Mouse (Mus musculus) neural tube, embryonic 12.5 days (tissue): Measurements from ENCODE around the gene Abcc12. TPM values are rescaled to one million over a fixed set of nuclear protein-coding genes. Genes with fewer than 3 reads are reported as not detected.

Experiments used
- ATAC-seq: fragments of 200-750 bp; cut with Nextera tagmentation; 2 replicates; pipeline ENCODE4 v1.8.0; 2017; ENCODE audit warnings: low read depth, mild to moderate bottlenecking, moderate TSS enrichment, moderate library complexity; ENCODE audit not compliant: low FRiP score
- H3K27ac ChIP-seq: fragments of 300-500 bp; sonication (generic); 2 replicates; pipeline ENCODE4 v1.5.1; 2016
- H3K27me3 ChIP-seq: fragments of 300-500 bp; sonication (generic); replicated peaks from 2 replicates; pipeline ENCODE4 v1.6.1; 2016; ENCODE audit warnings: mild to moderate bottlenecking
- H3K36me3 ChIP-seq: fragments of 300-500 bp; sonication (generic); 2 replicates; pipeline ENCODE4 v1.6.1; 2016; ENCODE audit warnings: mild to moderate bottlenecking
- H3K4me1 ChIP-seq: fragments of 300-500 bp; sonication (generic); 2 replicates; pipeline ENCODE4 v1.6.1; 2016
- H3K4me2 ChIP-seq: fragments of 300-500 bp; sonication (generic); replicated peaks from 2 replicates; pipeline ENCODE4 v1.6.1; 2016; ENCODE audit warnings: mild to moderate bottlenecking
- H3K4me3 ChIP-seq: fragments of 300-500 bp; sonication (generic); 2 replicates; pipeline ENCODE4 v1.5.1; 2016
- H3K9ac ChIP-seq: fragments of 300-500 bp; sonication (generic); 2 replicates; pipeline ENCODE4 v1.6.1; 2016; ENCODE audit warnings: mild to moderate bottlenecking
- H3K9me3 ChIP-seq: fragments of 300-500 bp; sonication (generic); 2 replicates; pipeline ENCODE4 v1.6.1; 2016; ENCODE audit warnings: mild to moderate bottlenecking
- WGBS: fragments of 180-500 bp; shearing (Covaris S2); methylation state at CpG from one replicate; pipeline ENCODE4 v1.1.7; 2016; 5-methylcytosine and 5-hydroxymethylcytosine counted together
- polyA plus RNA-seq: library from polyadenylated mRNA; unstranded; fragments of >200 nt; fragmentation: Nextera tagmentation; extraction: Ambion mirVana; gene quantifications from 2 replicates; pipeline ENCODE4 v1.2.1, GENCODE M21; 2016

Abcc12 gene
- polyA plus RNA-seq, 1 experiment from 2014 or later, result not detected

GRCm38 (mm10) chr8:86563674-86564073, 16.8 kb downstream of the Abcc12 start:
- Histone ChIP-seq H3K9ac (no peak overlapping the region), H3K4me2 (no peak overlapping the region), H3K36me3 (no peaks in the 10 kb centered on the region), H3K27ac (no peak overlapping the region), H3K4me3 (no peak overlapping the region), H3K27me3 (no peaks in the 10 kb centered on the region), H3K9me3 (no peaks in the 10 kb centered on the region), H3K4me1 (no peaks in the 10 kb centered on the region)
- WGBS, result 88% methylated on average over 9 of the region's 9 CpGs
- no peak for ATAC-seq

- ATAC-seq, result no peak
- H3K9ac ChIP-seq, result no peak overlapping the region
- WGBS, result 66% methylated on average over 1 of the region's 1 CpGs
- H3K27me3 ChIP-seq, result no peaks in the 10 kb centered on the region
- no peaks in the 10 kb centered on the region for H3K36me3 ChIP-seq
- H3K4me3 ChIP-seq, result no peak overlapping the region
- no peaks in the 10 kb centered on the region for H3K9me3 ChIP-seq
- no peak overlapping the region for H3K27ac ChIP-seq
- H3K4me1 ChIP-seq, result no peaks in the 10 kb centered on the region
- no peak overlapping the region for H3K4me2 ChIP-seq
Observed at GRCm38 (mm10) chr8:86561737-86562136, 18.7 kb downstream of the Abcc12 start.

GRCm38 (mm10) chr8:86560688-86561065, 19.8 kb downstream of the Abcc12 start:
- H3K36me3 ChIP-seq, result no peaks in the 10 kb centered on the region
- ATAC-seq, result no peak
- no peak overlapping the region for H3K9ac ChIP-seq
- 87% methylated on average over 10 of the region's 10 CpGs for WGBS
- H3K9me3 ChIP-seq, result no peaks in the 10 kb centered on the region
- H3K27me3 ChIP-seq, result no peaks in the 10 kb centered on the region
- no peak overlapping the region for H3K4me2 ChIP-seq
- H3K4me1 ChIP-seq, result no peaks in the 10 kb centered on the region
- H3K27ac ChIP-seq, result no peak overlapping the region
- no peak overlapping the region for H3K4me3 ChIP-seq

DNA sequence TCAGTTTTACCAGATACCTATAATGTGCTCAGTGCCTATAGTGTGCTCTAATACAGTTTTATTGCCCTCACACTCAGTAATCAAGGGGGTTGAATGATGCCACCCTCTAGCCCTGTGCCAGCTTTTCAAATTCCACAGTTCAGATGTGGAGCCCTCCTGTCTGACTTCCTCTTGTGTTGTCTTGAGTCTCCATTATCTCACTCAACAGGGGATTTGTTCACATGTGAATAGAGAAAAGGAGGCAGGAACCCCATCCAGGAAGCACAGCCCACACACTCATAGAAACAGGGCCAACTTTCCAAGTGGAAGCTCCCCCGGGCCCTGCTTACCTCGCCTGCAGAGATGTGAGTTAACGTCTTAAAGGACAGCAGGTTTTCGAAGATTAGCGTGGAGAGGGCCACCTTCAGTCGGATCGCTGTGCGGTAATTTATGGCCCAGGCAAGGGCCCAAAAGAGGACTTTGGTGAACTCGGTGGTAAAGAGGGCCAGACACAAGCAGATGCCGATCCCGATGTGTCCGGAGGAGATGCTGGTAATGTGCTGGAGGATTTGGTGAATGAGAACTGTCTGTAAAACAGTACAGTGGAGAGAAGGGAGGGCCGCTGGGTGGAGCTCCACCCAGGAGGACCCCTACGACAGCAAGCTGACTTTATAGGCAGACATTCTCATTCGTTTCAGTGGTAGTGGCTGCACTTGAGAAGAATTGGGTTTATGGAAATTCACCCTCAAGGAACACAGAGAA, 20.4 kb downstream of the Abcc12 start:
- no peak for ATAC-seq
- WGBS, result 77% methylated on average over 15 of the region's 15 CpGs

GRCm38 (mm10) chr8:86557186-86558045, 23.1 kb downstream of the Abcc12 start:
- Histone ChIP-seq H3K27ac (no peak overlapping the region), H3K4me1 (no peaks in the 10 kb centered on the region), H3K9ac (no peak overlapping the region), H3K36me3 (no peaks in the 10 kb centered on the region), H3K9me3 (no peaks in the 10 kb centered on the region), H3K27me3 (no peaks in the 10 kb centered on the region), H3K4me3 (no peak overlapping the region), H3K4me2 (no peak overlapping the region)
- no peak for ATAC-seq
- WGBS, result 85% methylated on average over 15 of the region's 15 CpGs

More for the DNA sequence above, 20.4 kb downstream of the Abcc12 start:
- Histone ChIP-seq H3K4me3 (no peak overlapping the region), H3K27me3 (no peaks in the 10 kb centered on the region), H3K36me3 (no peaks in the 10 kb centered on the region), H3K4me2 (no peak overlapping the region), H3K9me3 (no peaks in the 10 kb centered on the region), H3K4me1 (no peaks in the 10 kb centered on the region), H3K9ac (no peak overlapping the region), H3K27ac (no peak overlapping the region)

- no peak overlapping the region for H3K4me2 ChIP-seq
- no peak overlapping the region for H3K9ac ChIP-seq
- no peak for ATAC-seq
- no peaks in the 10 kb centered on the region for H3K27me3 ChIP-seq
- H3K27ac ChIP-seq, result no peak overlapping the region
- no peaks in the 10 kb centered on the region for H3K9me3 ChIP-seq
- no peak overlapping the region for H3K4me3 ChIP-seq
- no peaks in the 10 kb centered on the region for H3K4me1 ChIP-seq
- H3K36me3 ChIP-seq, result no peaks in the 10 kb centered on the region
- WGBS, result 79% methylated on average over 2 of the region's 2 CpGs
Observed at GRCm38 (mm10) chr8:86555564-86555963, 24.9 kb downstream of the Abcc12 start.

GRCm38 (mm10) chr8:86554220-86554891, 26.1 kb downstream of the Abcc12 start:
- Histone ChIP-seq H3K4me2 (no peak overlapping the region), H3K27me3 (no peaks in the 10 kb centered on the region), H3K4me1 (no peaks in the 10 kb centered on the region), H3K4me3 (no peak overlapping the region), H3K36me3 (no peaks in the 10 kb centered on the region), H3K27ac (no peak overlapping the region), H3K9me3 (no peaks in the 10 kb centered on the region), H3K9ac (no peak overlapping the region)
- ATAC-seq, result no peak
- whole genome bisulfite sequencing, result 82% methylated on average over 12 of the region's 12 CpGs

DNA sequence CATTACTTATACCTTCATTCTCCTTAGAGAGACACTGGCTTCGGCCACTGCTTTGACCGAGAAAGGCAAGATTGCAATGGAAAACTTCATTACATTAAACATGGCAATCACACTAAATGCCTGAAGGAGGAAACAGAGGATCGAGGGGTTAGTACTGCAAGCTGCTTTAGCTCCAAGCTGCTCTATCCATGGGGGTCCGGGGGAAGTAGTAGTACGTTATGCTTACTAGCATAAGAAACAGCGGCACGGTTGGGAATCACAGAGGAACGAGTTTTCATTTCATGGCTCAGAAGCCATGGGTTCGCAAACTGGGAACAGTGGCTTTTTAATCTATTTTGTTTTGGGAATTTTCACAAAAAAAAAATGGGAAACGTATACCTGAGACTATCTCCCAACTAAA, 30.0 kb downstream of the Abcc12 start:
- Histone ChIP-seq H3K4me1 (no peaks in the 10 kb centered on the region), H3K27me3 (no peaks in the 10 kb centered on the region)
- 88% methylated on average over 10 of the region's 10 CpGs for WGBS

GRCm38 (mm10) chr8:86546001-86546400, 34.5 kb downstream of the Abcc12 start:
- Histone ChIP-seq H3K4me2 (no peak overlapping the region), H3K9ac (no peak overlapping the region), H3K27ac (no peak overlapping the region), H3K4me3 (no peak overlapping the region), H3K36me3 (no peaks in the 10 kb centered on the region), H3K4me1 (no peaks in the 10 kb centered on the region), H3K9me3 (no peaks in the 10 kb centered on the region), H3K27me3 (no peaks in the 10 kb centered on the region)
- WGBS, result 91% methylated on average over 1 of the region's 1 CpGs
- no peak for ATAC-seq

More for the DNA sequence above, 30.0 kb downstream of the Abcc12 start:
- H3K36me3 ChIP-seq, result no peaks in the 10 kb centered on the region
- no peak for ATAC-seq
- H3K27ac ChIP-seq, result no peak overlapping the region
- H3K4me3 ChIP-seq, result no peak overlapping the region
- no peaks in the 10 kb centered on the region for H3K9me3 ChIP-seq
- no peak overlapping the region for H3K4me2 ChIP-seq
- H3K9ac ChIP-seq, result no peak overlapping the region

DNA sequence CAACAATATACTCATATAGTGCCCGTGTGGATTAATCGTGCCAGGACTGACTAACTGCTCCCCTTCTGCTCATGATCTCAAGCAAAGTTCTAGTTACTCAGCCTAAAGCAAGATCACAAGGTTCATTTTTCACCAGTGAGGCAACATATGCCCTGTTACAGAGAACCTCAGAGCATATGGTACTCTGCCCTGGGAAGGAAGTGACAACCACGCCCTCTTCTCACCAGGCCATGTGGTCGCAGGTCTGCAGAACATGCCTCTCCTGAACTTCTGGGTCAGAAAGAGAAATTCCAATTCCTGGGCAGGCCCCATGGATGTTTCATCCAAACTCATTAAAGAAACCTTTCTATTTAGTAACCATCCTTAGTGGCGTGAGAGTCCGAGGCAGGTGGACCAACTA, 39.6 kb downstream of the Abcc12 start:
- 92% methylated on average over 6 of the region's 6 CpGs for whole genome bisulfite sequencing
- H3K27ac ChIP-seq, result no peak overlapping the region
- no peaks in the 10 kb centered on the region for H3K9me3 ChIP-seq
- no peaks in the 10 kb centered on the region for H3K36me3 ChIP-seq
- peaks cover 3% of the 10 kb centered on the region; the same call in 1 of the 2 replicates for H3K4me1 ChIP-seq
- no peak overlapping the region for H3K4me2 ChIP-seq
- H3K9ac ChIP-seq, result no peak overlapping the region
- no peaks in the 10 kb centered on the region for H3K27me3 ChIP-seq
- no peak for ATAC-seq
- no peak overlapping the region for H3K4me3 ChIP-seq

DNA sequence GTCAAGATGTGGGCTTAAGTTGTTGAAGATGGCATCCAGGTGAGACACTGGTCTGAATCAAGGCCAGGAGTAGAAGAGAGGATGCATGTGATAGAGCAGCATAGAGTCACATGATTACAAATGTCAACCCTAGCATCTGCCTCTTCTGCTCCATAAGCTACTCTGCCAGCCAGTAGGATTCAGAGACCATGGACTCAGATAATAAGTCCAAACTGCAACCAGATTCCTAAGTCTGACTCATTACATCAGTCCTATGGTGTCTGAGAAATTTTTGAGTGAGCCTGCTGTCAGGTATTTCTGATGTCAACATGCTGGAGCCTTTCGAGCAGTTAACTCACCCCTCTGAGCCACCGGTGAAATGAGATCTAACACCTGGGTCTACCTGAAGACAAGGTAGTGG, 40.1 kb downstream of the Abcc12 start:
- WGBS, result 89% methylated on average over 2 of the region's 2 CpGs

GRCm38 (mm10) chr8:86536663-86536987, 43.9 kb downstream of the Abcc12 start:
- H3K27ac ChIP-seq, result no peak overlapping the region
- WGBS, result 78% methylated on average over 3 of the region's 3 CpGs
- H3K4me3 ChIP-seq, result no peak overlapping the region
- H3K4me1 ChIP-seq, result peaks cover 3% of the 10 kb centered on the region; the same call in 1 of the 2 replicates
- no peaks in the 10 kb centered on the region for H3K36me3 ChIP-seq
- no peak overlapping the region for H3K4me2 ChIP-seq
- 0 out of 2 replicates have a peak, but pooled peaks have one; percentile 7 for ATAC-seq
- H3K9me3 ChIP-seq, result no peaks in the 10 kb centered on the region
- no peak overlapping the region for H3K9ac ChIP-seq
- H3K27me3 ChIP-seq, result no peaks in the 10 kb centered on the region

More for the DNA sequence above, 40.1 kb downstream of the Abcc12 start:
- Histone ChIP-seq H3K4me3 (no peak overlapping the region), H3K9ac (no peak overlapping the region), H3K4me2 (no peak overlapping the region), H3K36me3 (no peaks in the 10 kb centered on the region), H3K9me3 (no peaks in the 10 kb centered on the region), H3K27me3 (no peaks in the 10 kb centered on the region), H3K4me1 (peaks cover 3% of the 10 kb centered on the region; the same call in 1 of the 2 replicates), H3K27ac (no peak overlapping the region)
- ATAC-seq, result no peak
